22 mouse cellular contexts compared by ENCODE assay signal in the genomic region with DNA sequence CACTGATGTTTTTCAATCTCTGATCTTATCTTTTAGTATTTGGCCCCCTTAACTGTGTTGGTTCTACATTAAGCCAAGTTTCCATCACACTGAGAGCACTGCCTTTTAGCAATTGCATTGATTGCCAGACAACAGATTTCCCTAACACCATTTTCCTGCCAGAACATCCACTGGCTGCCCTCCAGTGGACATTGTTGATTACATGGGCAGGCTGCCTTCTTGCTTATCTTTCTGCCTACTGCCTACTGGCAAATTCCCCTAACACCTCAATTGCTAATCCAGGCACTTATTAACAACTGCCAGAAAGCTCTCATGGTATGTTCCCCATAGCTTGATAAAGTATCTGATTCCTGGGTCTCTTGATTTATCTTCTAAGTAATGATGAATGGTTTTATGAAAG. TPM values are rescaled to one million over a fixed set of nuclear protein-coding genes. Genes with fewer than 3 reads are reported as not detected.
DNase-seq lines count a peak whose midpoint lies in the region; ATAC-seq and TF ChIP-seq lines count a peak whose summit lies in the region.
"Had no signal": no experiment of that assay in that cellular context is flagged by ENCODE, and none has a peak within 500 bp of the region (broad histone marks: within the 10 kb centered on the region; RNA-seq: fewer than 3 reads in every experiment).

No protein-coding gene starts in this region.

- no peaks in the 10 kb centered on the region for H3K27me3 ChIP-seq in hindbrain, postnatal 0 days (ENCODE audit: insufficient read depth, low read length)
- H3K27me3 ChIP-seq in hindbrain, embryonic 11.5 days (ENCODE audit: control insufficient read depth, insufficient read depth, low read length): no peaks in the 10 kb centered on the region
- no peaks in the 10 kb centered on the region for H3K27me3 ChIP-seq in midbrain, postnatal 0 days (ENCODE audit: insufficient read depth, low read length)
- no peaks in the 10 kb centered on the region for H3K27me3 ChIP-seq in midbrain, embryonic 15.5 days (replicated peaks)
- no peaks in the 10 kb centered on the region for H3K27me3 ChIP-seq in heart, postnatal 0 days (ENCODE audit: control insufficient read depth, insufficient read depth, low read length)
- H3K27me3 ChIP-seq in neural tube, embryonic 15.5 days (replicated peaks): no peaks in the 10 kb centered on the region
- H3K27me3 ChIP-seq: embryonic facial prominence, embryonic 15.5 days; forebrain, embryonic 15.5 days; limb, embryonic 13.5 days; lung, embryonic 15.5 days; midbrain, embryonic 12.5 days; neural tube, embryonic 12.5 days had no signal

- DNase-seq in hindbrain, postnatal 0 days (ENCODE audit: low spot score): peak; percentile 9
- DNase-seq in hindbrain, embryonic 11.5 days (ENCODE audit: low spot score): no peak
- peak; percentile 15 for DNase-seq in midbrain, postnatal 0 days (ENCODE audit: low spot score)
- DNase-seq in heart, postnatal 0 days (ENCODE audit: low spot score): peak; percentile 5
- no peak for DNase-seq in adrenal gland, adult 18-20 months (ENCODE audit: low spot score in 2 of 2)
- DNase-seq: adrenal gland, postnatal 14 days; gastrocnemius, postnatal 25 days; kidney, postnatal 14 days had no signal

- no peak overlapping the region for H3K9ac ChIP-seq in hindbrain, postnatal 0 days (replicated peaks; ENCODE audit: low read length)
- no peak overlapping the region for H3K9ac ChIP-seq in hindbrain, embryonic 11.5 days (ENCODE audit: low read depth, low read length)
- no peak overlapping the region for H3K9ac ChIP-seq in midbrain, postnatal 0 days (replicated peaks; ENCODE audit: low read length, poor library complexity, severe bottlenecking)
- no peak overlapping the region for H3K9ac ChIP-seq in midbrain, embryonic 15.5 days
- H3K9ac ChIP-seq in heart, postnatal 0 days (replicated peaks; ENCODE audit: low read depth, low read length): no peak overlapping the region
- no peak overlapping the region for H3K9ac ChIP-seq in neural tube, embryonic 15.5 days (replicated peaks)
- H3K9ac ChIP-seq: embryonic facial prominence, embryonic 15.5 days; forebrain, embryonic 15.5 days; limb, embryonic 13.5 days; lung, embryonic 15.5 days; midbrain, embryonic 12.5 days; neural tube, embryonic 12.5 days had no signal

- no peak for TF ChIP-seq EP300 in heart, postnatal 0 days (IDR thresholded peaks at IDR 0.05; ENCODE audit: low read depth)

- no peaks in the 10 kb centered on the region for H3K9me3 ChIP-seq in hindbrain, postnatal 0 days (ENCODE audit: low read length)
- no peaks in the 10 kb centered on the region for H3K9me3 ChIP-seq in hindbrain, embryonic 11.5 days (ENCODE audit: control insufficient read depth, low read length)
- H3K9me3 ChIP-seq in midbrain, postnatal 0 days (ENCODE audit: low read length): no peaks in the 10 kb centered on the region
- H3K9me3 ChIP-seq in midbrain, embryonic 15.5 days: no peaks in the 10 kb centered on the region
- no peaks in the 10 kb centered on the region for H3K9me3 ChIP-seq in heart, postnatal 0 days (replicated peaks; ENCODE audit: control insufficient read depth, low read length)
- H3K9me3 ChIP-seq in neural tube, embryonic 15.5 days (replicated peaks): no peaks in the 10 kb centered on the region
- H3K9me3 ChIP-seq: embryonic facial prominence, embryonic 15.5 days; forebrain, embryonic 15.5 days; hindbrain, embryonic 10.5 days; limb, embryonic 13.5 days; lung, embryonic 15.5 days; midbrain, embryonic 12.5 days; neural tube, embryonic 12.5 days had no signal

- H3K4me3 ChIP-seq in hindbrain, postnatal 0 days (ENCODE audit: low read length): no peak overlapping the region
- no peak overlapping the region for H3K4me3 ChIP-seq in hindbrain, embryonic 11.5 days (ENCODE audit: low read depth, low read length)
- H3K4me3 ChIP-seq in midbrain, postnatal 0 days (ENCODE audit: low read depth, low read length): no peak overlapping the region
- H3K4me3 ChIP-seq in midbrain, embryonic 15.5 days: no peak overlapping the region
- H3K4me3 ChIP-seq in heart, postnatal 0 days (ENCODE audit: low read depth, low read length): no peak overlapping the region
- no peak overlapping the region for H3K4me3 ChIP-seq in neural tube, embryonic 15.5 days (replicated peaks)
- H3K4me3 ChIP-seq: embryonic facial prominence, embryonic 15.5 days; forebrain, embryonic 15.5 days; hindbrain, embryonic 10.5 days; limb, embryonic 13.5 days; lung, embryonic 15.5 days; midbrain, embryonic 12.5 days; neural tube, embryonic 12.5 days had no signal

- H3K4me2 ChIP-seq in hindbrain, postnatal 0 days (ENCODE audit: low read depth, low read length): no peak overlapping the region
- H3K4me2 ChIP-seq in hindbrain, embryonic 11.5 days (replicated peaks; ENCODE audit: low read depth, low read length): no peak overlapping the region
- no peak overlapping the region for H3K4me2 ChIP-seq in midbrain, postnatal 0 days (ENCODE audit: low read depth, low read length, poor library complexity, severe bottlenecking)
- H3K4me2 ChIP-seq in midbrain, embryonic 15.5 days: no peak overlapping the region
- no peak overlapping the region for H3K4me2 ChIP-seq in heart, postnatal 0 days (ENCODE audit: low read depth, low read length)
- H3K4me2 ChIP-seq in neural tube, embryonic 15.5 days: no peak overlapping the region
- H3K4me2 ChIP-seq: embryonic facial prominence, embryonic 15.5 days; forebrain, embryonic 15.5 days; limb, embryonic 13.5 days; lung, embryonic 15.5 days; midbrain, embryonic 12.5 days; neural tube, embryonic 12.5 days had no signal

- H3K27ac ChIP-seq in hindbrain, postnatal 0 days: no peak overlapping the region
- no peak overlapping the region for H3K27ac ChIP-seq in hindbrain, embryonic 11.5 days (ENCODE audit: low read depth, low read length)
- H3K27ac ChIP-seq in midbrain, postnatal 0 days (ENCODE audit: low read depth, low read length): no peak overlapping the region
- no peak overlapping the region for H3K27ac ChIP-seq in midbrain, embryonic 15.5 days
- no peak overlapping the region for H3K27ac ChIP-seq in heart, postnatal 0 days (ENCODE audit: low read depth)
- H3K27ac ChIP-seq in neural tube, embryonic 15.5 days (replicated peaks): no peak overlapping the region
- H3K27ac ChIP-seq: embryonic facial prominence, embryonic 15.5 days; forebrain, embryonic 15.5 days; hindbrain, embryonic 10.5 days; limb, embryonic 13.5 days; lung, embryonic 15.5 days; midbrain, embryonic 12.5 days; neural tube, embryonic 12.5 days had no signal

- H3K4me1 ChIP-seq in hindbrain, postnatal 0 days (ENCODE audit: insufficient read depth, low read length): no peaks in the 10 kb centered on the region
- H3K4me1 ChIP-seq in hindbrain, embryonic 11.5 days (replicated peaks; ENCODE audit: control insufficient read depth, insufficient read depth, low read length): no peaks in the 10 kb centered on the region
- H3K4me1 ChIP-seq in midbrain, postnatal 0 days (ENCODE audit: insufficient read depth, low read length): no peaks in the 10 kb centered on the region
- H3K4me1 ChIP-seq in midbrain, embryonic 15.5 days: no peaks in the 10 kb centered on the region
- no peaks in the 10 kb centered on the region for H3K4me1 ChIP-seq in heart, postnatal 0 days (ENCODE audit: control insufficient read depth, insufficient read depth)
- H3K4me1 ChIP-seq in neural tube, embryonic 15.5 days: no peaks in the 10 kb centered on the region
- H3K4me1 ChIP-seq: embryonic facial prominence, embryonic 15.5 days; forebrain, embryonic 15.5 days; hindbrain, embryonic 10.5 days; limb, embryonic 13.5 days; lung, embryonic 15.5 days; midbrain, embryonic 12.5 days; neural tube, embryonic 12.5 days had no signal

- no peaks in the 10 kb centered on the region for H3K36me3 ChIP-seq in hindbrain, postnatal 0 days (ENCODE audit: insufficient read depth, low read length)
- H3K36me3 ChIP-seq in hindbrain, embryonic 11.5 days (ENCODE audit: control insufficient read depth, insufficient read depth, low read length): no peaks in the 10 kb centered on the region
- no peaks in the 10 kb centered on the region for H3K36me3 ChIP-seq in midbrain, postnatal 0 days (ENCODE audit: insufficient read depth, low read length)
- H3K36me3 ChIP-seq in midbrain, embryonic 15.5 days (replicated peaks): no peaks in the 10 kb centered on the region
- H3K36me3 ChIP-seq in heart, postnatal 0 days (replicated peaks; ENCODE audit: control insufficient read depth, insufficient read depth, low read length): no peaks in the 10 kb centered on the region
- H3K36me3 ChIP-seq in neural tube, embryonic 15.5 days: no peaks in the 10 kb centered on the region
- H3K36me3 ChIP-seq: embryonic facial prominence, embryonic 15.5 days; forebrain, embryonic 15.5 days; hindbrain, embryonic 10.5 days; limb, embryonic 13.5 days; lung, embryonic 15.5 days; midbrain, embryonic 12.5 days; neural tube, embryonic 12.5 days had no signal

- ATAC-seq in hindbrain, postnatal 0 days: no peak
- no peak for ATAC-seq in hindbrain, embryonic 11.5 days (ENCODE audit: low FRiP score)
- ATAC-seq in midbrain, postnatal 0 days (ENCODE audit: low FRiP score): no peak
- ATAC-seq in midbrain, embryonic 15.5 days (replicated peaks): no peak
- ATAC-seq in heart, postnatal 0 days (ENCODE audit: insufficient read depth, low read depth): no peak
- no peak for ATAC-seq in neural tube, embryonic 15.5 days (ENCODE audit: low FRiP score)
- ATAC-seq: forebrain, embryonic 15.5 days; intestine, embryonic 16.5 days had no signal

- TF ChIP-seq CTCF in hindbrain, postnatal 0 days (IDR thresholded peaks at IDR 0.05; ENCODE audit: low read depth): peak; percentile 19; the same call in 1 of the 2 replicates
- no peak for TF ChIP-seq CTCF in midbrain, postnatal 0 days (IDR thresholded peaks at IDR 0.05)
- TF ChIP-seq CTCF in heart, postnatal 0 days (IDR thresholded peaks at IDR 0.05; ENCODE audit: low read depth): peak; percentile 19

RNA-seq across cellular contexts. Expression of a gene that starts 46.0 kb away (rescaled TPM):
- not detected in 2 replicates for total RNA-seq in hindbrain, postnatal 0 days (2014; rRNA removed)
- polyA plus RNA-seq in hindbrain, postnatal 0 days (2015; fragmentation: Nextera tagmentation; extraction: Ambion mirVana): not detected in 2 replicates
- polyA plus RNA-seq in hindbrain, embryonic 11.5 days (2014; fragmentation: Nextera tagmentation; extraction: Ambion mirVana): not detected in 2 replicates
- not detected in 2 replicates for total RNA-seq in midbrain, postnatal 0 days (2014; rRNA removed)
- polyA plus RNA-seq in midbrain, postnatal 0 days (2015; fragmentation: Nextera tagmentation; extraction: Ambion mirVana): not detected in 2 replicates
- polyA plus RNA-seq in midbrain, embryonic 15.5 days (2015; fragmentation: Nextera tagmentation; extraction: Ambion mirVana): not detected in 2 replicates
- total RNA-seq in heart, postnatal 0 days (2014; rRNA removed; ENCODE audit: low replicate concordance): not detected in 2 replicates
- polyA plus RNA-seq in heart, postnatal 0 days (2015; fragmentation: Nextera tagmentation; extraction: Ambion mirVana): not detected in 2 replicates
- polyA plus RNA-seq in neural tube, embryonic 15.5 days (2015; fragmentation: Nextera tagmentation; extraction: Ambion mirVana): not detected in 2 replicates
- total RNA-seq in adrenal gland, adult 18-20 months (2021): not detected
- total RNA-seq: adrenal gland, postnatal 14 days; gastrocnemius, postnatal 25 days; left cerebral cortex, adult 18-20 months had no signal
- polyA plus RNA-seq: cortical plate, adult 2 months; embryonic facial prominence, embryonic 15.5 days; forebrain, embryonic 15.5 days; hindbrain, embryonic 10.5 days; intestine, embryonic 16.5 days; limb, embryonic 13.5 days; lung, embryonic 15.5 days; midbrain, embryonic 12.5 days; neural tube, embryonic 12.5 days; small intestine, adult 2 months; stomach, embryonic 14.5 days had no signal

Comparison
In these comparisons a context has a peak if more than half of its experiments do, and no peak if none do; other contexts are left out.
1. DNase-seq: peak in hindbrain, postnatal 0 days (single experiment), midbrain, postnatal 0 days (single experiment) and heart, postnatal 0 days (single experiment); none in hindbrain, embryonic 11.5 days (single experiment) and adrenal gland, adult 18-20 months (0 of 2).